Mouse (Mus musculus): ENCODE measurements around the gene Plxnd1. TPM values are rescaled to one million over a fixed set of nuclear protein-coding genes. Genes with fewer than 3 reads are reported as not detected.

Gene Plxnd1
- polyA plus RNA-seq, 1 experiment from 2014 or later, result 24.5 TPM

- WGBS, result 52% methylated on average over 12 of the region's 12 CpGs
- Histone ChIP-seq H3K27me3 (peaks cover 4% of the 10 kb centered on the region), H3K27ac (no peak overlapping the region), H3K4me3 (no peak overlapping the region), H3K9me3 (replicated peaks) (no peaks in the 10 kb centered on the region), H3K9ac (no peak overlapping the region), H3K4me1 (peaks cover 10% of the 10 kb centered on the region; the same call in 1 of the 2 replicates), H3K36me3 (no peaks in the 10 kb centered on the region), H3K4me2 (replicated peaks) (no peak overlapping the region)
- no peak for ATAC-seq (ENCODE audit: low FRiP score)
These were observed 14.6 kb upstream of the Plxnd1 start for GRCm38 (mm10) chr6:116009426-116009825.

- Histone ChIP-seq H3K9ac (no peak overlapping the region), H3K4me1 (peaks cover 16% of the 10 kb centered on the region), H3K27ac (no peak overlapping the region), H3K4me3 (no peak overlapping the region), H3K4me2 (replicated peaks) (no peak overlapping the region), H3K9me3 (replicated peaks) (no peaks in the 10 kb centered on the region), H3K27me3 (peaks cover 4% of the 10 kb centered on the region), H3K36me3 (no peaks in the 10 kb centered on the region)
- 0 out of 2 replicates have a peak, but pooled peaks have one; percentile 43 for ATAC-seq (ENCODE audit: low FRiP score)
- 28% methylated on average over 9 of the region's 9 CpGs for WGBS
These were observed 12.9 kb upstream of the Plxnd1 start for GRCm38 (mm10) chr6:116007561-116008173.

GRCm38 (mm10) chr6:116006731-116007130 is 11.9 kb upstream of the Plxnd1 start:
- H3K4me2 ChIP-seq (replicated peaks), result no peak overlapping the region
- no peaks in the 10 kb centered on the region for H3K9me3 ChIP-seq (replicated peaks)
- no peaks in the 10 kb centered on the region for H3K36me3 ChIP-seq
- peaks cover 16% of the 10 kb centered on the region for H3K4me1 ChIP-seq
- H3K27me3 ChIP-seq, result peaks cover 4% of the 10 kb centered on the region
- H3K4me3 ChIP-seq, result no peak overlapping the region
- WGBS, result 40% methylated on average over 9 of the region's 9 CpGs
- no peak overlapping the region for H3K9ac ChIP-seq
- no peak for ATAC-seq (ENCODE audit: low FRiP score)
- no peak overlapping the region for H3K27ac ChIP-seq

- H3K4me1 ChIP-seq, result peaks cover 16% of the 10 kb centered on the region
- 85% methylated on average over 4 of the region's 4 CpGs for WGBS
These were observed 11.1 kb upstream of the Plxnd1 start for GRCm38 (mm10) chr6:116005959-116006288.

GRCm38 (mm10) chr6:116005275-116005958 is 10.6 kb upstream of the Plxnd1 start:
- peaks cover 16% of the 10 kb centered on the region for H3K4me1 ChIP-seq
- H3K4me2 ChIP-seq (replicated peaks), result no peak overlapping the region
- no peak overlapping the region for H3K27ac ChIP-seq
- ATAC-seq (ENCODE audit: low FRiP score), result no peak
- no peaks in the 10 kb centered on the region for H3K9me3 ChIP-seq (replicated peaks)
- H3K27me3 ChIP-seq, result peaks cover 4% of the 10 kb centered on the region
- 73% methylated on average over 17 of the region's 17 CpGs for WGBS
- H3K4me3 ChIP-seq, result no peak overlapping the region
- H3K36me3 ChIP-seq, result no peaks in the 10 kb centered on the region
- H3K9ac ChIP-seq, result no peak overlapping the region

More at GRCm38 (mm10) chr6:116005959-116006288, 11.1 kb upstream of the Plxnd1 start:
- Histone ChIP-seq H3K4me2 (replicated peaks) (no peak overlapping the region), H3K4me3 (no peak overlapping the region), H3K9me3 (replicated peaks) (no peaks in the 10 kb centered on the region), H3K27ac (peak overlapping the region; percentile 7; the same call in 1 of the 2 replicates), H3K9ac (no peak overlapping the region), H3K36me3 (no peaks in the 10 kb centered on the region), H3K27me3 (peaks cover 4% of the 10 kb centered on the region)
- ATAC-seq (ENCODE audit: low FRiP score), result no peak

- Histone ChIP-seq H3K4me3 (no peak overlapping the region), H3K4me1 (peaks cover 16% of the 10 kb centered on the region), H3K4me2 (replicated peaks) (no peak overlapping the region), H3K27ac (no peak overlapping the region), H3K9ac (no peak overlapping the region), H3K9me3 (replicated peaks) (no peaks in the 10 kb centered on the region), H3K27me3 (peaks cover 4% of the 10 kb centered on the region), H3K36me3 (no peaks in the 10 kb centered on the region)
- no peak for ATAC-seq (ENCODE audit: low FRiP score)
- WGBS, result 86% methylated on average over 6 of the region's 6 CpGs
These were observed 9.9 kb upstream of the Plxnd1 start for GRCm38 (mm10) chr6:116004716-116005115.

GRCm38 (mm10) chr6:116004069-116004468 is 9.3 kb upstream of the Plxnd1 start:
- Histone ChIP-seq H3K9ac (no peak overlapping the region), H3K27ac (no peak overlapping the region), H3K4me3 (no peak overlapping the region), H3K4me1 (peaks cover 16% of the 10 kb centered on the region), H3K9me3 (replicated peaks) (no peaks in the 10 kb centered on the region), H3K4me2 (replicated peaks) (no peak overlapping the region), H3K36me3 (no peaks in the 10 kb centered on the region), H3K27me3 (peaks cover 4% of the 10 kb centered on the region)
- 54% methylated on average over 7 of the region's 7 CpGs for WGBS
- ATAC-seq (ENCODE audit: low FRiP score), result no peak

- Histone ChIP-seq H3K27me3 (peaks cover 4% of the 10 kb centered on the region), H3K4me1 (peaks cover 16% of the 10 kb centered on the region), H3K4me3 (no peak overlapping the region), H3K9ac (no peak overlapping the region), H3K4me2 (replicated peaks) (no peak overlapping the region), H3K27ac (no peak overlapping the region), H3K36me3 (no peaks in the 10 kb centered on the region), H3K9me3 (replicated peaks) (no peaks in the 10 kb centered on the region)
- 71% methylated on average over 5 of the region's 5 CpGs for WGBS
- ATAC-seq (ENCODE audit: low FRiP score), result no peak
These were observed 8.7 kb upstream of the Plxnd1 start for GRCm38 (mm10) chr6:116003516-116003915.

- no peak overlapping the region for H3K9ac ChIP-seq
- H3K4me3 ChIP-seq, result no peak overlapping the region
- no peak overlapping the region for H3K27ac ChIP-seq
- H3K36me3 ChIP-seq, result no peaks in the 10 kb centered on the region
- WGBS, result 68% methylated on average over 12 of the region's 12 CpGs
- peaks cover 4% of the 10 kb centered on the region; the same call in 1 of the 2 replicates for H3K27me3 ChIP-seq
- ATAC-seq (ENCODE audit: low FRiP score), result no peak
- H3K9me3 ChIP-seq (replicated peaks), result no peaks in the 10 kb centered on the region
- no peak overlapping the region for H3K4me2 ChIP-seq (replicated peaks)
- peaks cover 20% of the 10 kb centered on the region for H3K4me1 ChIP-seq
These were observed 7.7 kb upstream of the Plxnd1 start for GRCm38 (mm10) chr6:116002311-116003104.

- WGBS, result 82% methylated on average over 5 of the region's 5 CpGs
- peaks cover 5% of the 10 kb centered on the region for H3K27me3 ChIP-seq
- no peaks in the 10 kb centered on the region for H3K36me3 ChIP-seq
- no peak overlapping the region for H3K27ac ChIP-seq
- no peak overlapping the region for H3K9ac ChIP-seq
- ATAC-seq (ENCODE audit: low FRiP score), result no peak
- peaks cover 14% of the 10 kb centered on the region for H3K4me1 ChIP-seq
- no peak overlapping the region for H3K4me3 ChIP-seq
- H3K4me2 ChIP-seq (replicated peaks), result no peak overlapping the region
- H3K9me3 ChIP-seq (replicated peaks), result no peaks in the 10 kb centered on the region
These were observed 6.0 kb upstream of the Plxnd1 start for GRCm38 (mm10) chr6:116000851-116001250.

GRCm38 (mm10) chr6:115999227-115999626 is 4.4 kb upstream of the Plxnd1 start:
- no peaks in the 10 kb centered on the region for H3K9me3 ChIP-seq (replicated peaks)
- H3K4me2 ChIP-seq (replicated peaks), result no peak overlapping the region
- WGBS, result 82% methylated on average over 2 of the region's 2 CpGs
- H3K4me3 ChIP-seq, result no peak overlapping the region
- no peak overlapping the region for H3K27ac ChIP-seq
- no peak overlapping the region for H3K9ac ChIP-seq
- H3K27me3 ChIP-seq, result peaks cover 18% of the 10 kb centered on the region
- peaks cover 18% of the 10 kb centered on the region for H3K4me1 ChIP-seq
- no peak for ATAC-seq (ENCODE audit: low FRiP score)
- no peaks in the 10 kb centered on the region for H3K36me3 ChIP-seq

- H3K9ac ChIP-seq, result no peak overlapping the region
- no peak for ATAC-seq (ENCODE audit: low FRiP score)
- H3K36me3 ChIP-seq, result no peaks in the 10 kb centered on the region
- H3K27me3 ChIP-seq, result peaks cover 23% of the 10 kb centered on the region
- H3K4me1 ChIP-seq, result peaks cover 18% of the 10 kb centered on the region
- no peaks in the 10 kb centered on the region for H3K9me3 ChIP-seq (replicated peaks)
- 72% methylated on average over 7 of the region's 7 CpGs for WGBS
- H3K27ac ChIP-seq, result no peak overlapping the region
- H3K4me3 ChIP-seq, result no peak overlapping the region
- H3K4me2 ChIP-seq (replicated peaks), result no peak overlapping the region
These were observed 4.0 kb upstream of the Plxnd1 start for GRCm38 (mm10) chr6:115998758-115999157.
